Mouse (Mus musculus) thymus, postnatal 36 days (tissue): Measurements from ENCODE around the gene Smarca2.
A peak's percentile ranks its signal among the peaks of the same experiment; 100 is the strongest.
"Not testable (repeated sequence)": the region's sequence is repeated elsewhere in the genome, so short reads cannot be mapped to it uniquely, and the experiment has no call there.

Experiments
- DNase-seq, 2 experiments: peaks; one replicate each; pipeline ENCODE4 v3.0.0; 2022; ENCODE audit warnings: mixed read lengths in 2 of 2

Gene Smarca2

GRCm38 (mm10) chr19:26630712-26631235, 25.9 kb downstream of the Smarca2 start:
- no peak for DNase-seq

- DNase-seq = no peak
These were observed 27.4 kb downstream of the Smarca2 start for GRCm38 (mm10) chr19:26632228-26632627.

- no peak for DNase-seq
These were observed 35.7 kb downstream of the Smarca2 start for GRCm38 (mm10) chr19:26640556-26640955.

GRCm38 (mm10) chr19:26641269-26641668, 36.4 kb downstream of the Smarca2 start:
- no peak for DNase-seq

- DNase-seq = no peak
These were observed 38.2 kb downstream of the Smarca2 start for GRCm38 (mm10) chr19:26643011-26643410.

GRCm38 (mm10) chr19:26643936-26644335, 39.1 kb downstream of the Smarca2 start:
- DNase-seq = no peak

GRCm38 (mm10) chr19:26645016-26645415, 40.2 kb downstream of the Smarca2 start:
- no peak for DNase-seq

GRCm38 (mm10) chr19:26646128-26646527, 41.3 kb downstream of the Smarca2 start:
- DNase-seq = peak; percentile 75 to 83

- DNase-seq = no peak
These were observed 45.9 kb downstream of the Smarca2 start for GRCm38 (mm10) chr19:26650585-26651273.

GRCm38 (mm10) chr19:26658324-26658723, 53.5 kb downstream of the Smarca2 start:
- no peak for DNase-seq

GRCm38 (mm10) chr19:26659976-26660375, 55.1 kb downstream of the Smarca2 start:
- no peak for DNase-seq

GRCm38 (mm10) chr19:26661198-26661597, 56.3 kb downstream of the Smarca2 start:
- no peak for DNase-seq

- no peak for DNase-seq
These were observed 61.5 kb downstream of the Smarca2 start for GRCm38 (mm10) chr19:26666303-26666702.

- no peak for DNase-seq
These were observed 65.2 kb downstream of the Smarca2 start for GRCm38 (mm10) chr19:26670089-26670488.

GRCm38 (mm10) chr19:26671413-26671812, 66.6 kb downstream of the Smarca2 start:
- not testable (repeated sequence) for DNase-seq

GRCm38 (mm10) chr19:26675917-26676316, 71.1 kb downstream of the Smarca2 start:
- DNase-seq = no peak

- DNase-seq = no peak
These were observed 73.7 kb downstream of the Smarca2 start for GRCm38 (mm10) chr19:26678543-26678942.

- no peak for DNase-seq
These were observed 74.8 kb downstream of the Smarca2 start for GRCm38 (mm10) chr19:26679674-26680073.

- no peak for DNase-seq
These were observed 76.7 kb downstream of the Smarca2 start for GRCm38 (mm10) chr19:26681549-26681948.

GRCm38 (mm10) chr19:26682130-26682529, 77.3 kb downstream of the Smarca2 start:
- DNase-seq = no peak

GRCm38 (mm10) chr19:26682731-26683130, 77.9 kb downstream of the Smarca2 start:
- no peak for DNase-seq

GRCm38 (mm10) chr19:26683731-26684130, 78.9 kb downstream of the Smarca2 start:
- DNase-seq = no peak

GRCm38 (mm10) chr19:26690516-26690915, 85.7 kb downstream of the Smarca2 start:
- no peak for DNase-seq

GRCm38 (mm10) chr19:26697107-26697506, 92.3 kb downstream of the Smarca2 start:
- no peak for DNase-seq
